Mouse (Mus musculus) kidney, postnatal 10 days (tissue): ENCODE measurements around the gene Gpr156.
A peak's percentile ranks its signal among the peaks of the same experiment; 100 is the strongest.

Experiments used
- DNase-seq: peaks from one replicate; pipeline ENCODE4 v3.0.0; 2021; ENCODE audit warnings: mixed read lengths

Gene Gpr156

DNA sequence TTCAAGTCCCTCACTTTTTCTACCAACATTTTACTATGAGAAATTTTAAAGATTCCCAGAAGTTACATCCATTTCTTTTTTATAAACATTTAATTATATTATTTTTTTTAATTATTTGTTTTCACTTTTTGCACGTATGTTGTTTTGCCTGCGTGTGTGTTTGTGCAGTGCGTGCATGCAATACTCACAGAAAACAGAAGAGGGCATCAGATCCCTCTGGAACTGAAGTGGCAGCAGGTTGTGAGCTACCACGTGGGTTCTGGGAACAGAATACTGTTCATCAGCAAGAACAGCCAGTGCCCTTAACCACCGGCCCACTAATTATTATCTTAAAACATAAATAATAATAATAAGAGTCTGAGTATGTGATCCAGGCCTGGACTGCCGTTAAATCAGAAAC is 2.7 kb downstream of the Gpr156 start:
- DNase-seq: no peak

DNA sequence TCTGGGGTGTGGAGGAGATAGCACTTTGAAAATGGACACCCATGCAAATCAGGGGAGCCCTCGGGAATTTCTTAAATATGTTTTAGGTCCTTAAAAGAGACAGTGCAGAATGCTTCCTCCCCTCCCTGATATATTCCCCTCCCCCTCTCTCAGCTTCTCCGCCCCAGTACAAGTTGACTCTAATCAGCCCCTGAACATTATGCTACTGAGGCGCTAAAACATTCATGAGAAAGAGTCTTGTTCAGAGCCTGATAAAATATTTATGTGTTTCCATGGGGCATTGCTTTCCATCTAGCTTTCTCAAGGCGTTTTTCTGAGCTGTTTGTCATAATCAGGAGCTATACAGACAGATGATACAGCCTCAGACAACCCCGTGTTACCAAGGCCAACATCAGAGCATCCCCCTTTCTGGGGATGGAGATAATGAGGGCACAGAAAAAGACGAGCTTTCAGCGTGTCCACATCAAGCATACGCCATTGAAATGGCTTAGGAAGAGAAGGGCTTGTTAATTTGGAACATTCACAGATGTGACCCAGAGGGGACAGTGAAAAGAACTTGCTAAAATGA is 4.6 kb downstream of the Gpr156 start:
- DNase-seq: no peak

DNA sequence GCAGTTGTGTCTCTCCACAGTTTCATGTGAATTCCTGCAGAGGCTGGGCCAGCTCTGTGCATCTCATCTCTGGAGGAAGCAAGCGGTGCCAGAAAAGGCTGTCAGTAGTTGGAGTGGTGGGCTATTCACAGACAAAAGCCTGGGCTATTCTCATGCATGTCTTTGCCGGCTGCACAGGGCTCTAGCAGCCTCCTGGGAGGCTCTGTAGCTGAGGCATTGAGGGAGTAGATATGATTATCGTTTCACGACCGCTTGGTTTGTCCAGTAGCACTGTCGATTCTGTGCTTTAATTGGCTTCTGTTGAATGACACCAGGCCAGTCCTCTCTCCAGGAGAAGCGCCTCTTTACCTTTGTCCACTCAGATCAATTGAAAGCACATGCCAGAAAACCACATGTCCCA is 9.8 kb downstream of the Gpr156 start:
- DNase-seq: no peak

DNA sequence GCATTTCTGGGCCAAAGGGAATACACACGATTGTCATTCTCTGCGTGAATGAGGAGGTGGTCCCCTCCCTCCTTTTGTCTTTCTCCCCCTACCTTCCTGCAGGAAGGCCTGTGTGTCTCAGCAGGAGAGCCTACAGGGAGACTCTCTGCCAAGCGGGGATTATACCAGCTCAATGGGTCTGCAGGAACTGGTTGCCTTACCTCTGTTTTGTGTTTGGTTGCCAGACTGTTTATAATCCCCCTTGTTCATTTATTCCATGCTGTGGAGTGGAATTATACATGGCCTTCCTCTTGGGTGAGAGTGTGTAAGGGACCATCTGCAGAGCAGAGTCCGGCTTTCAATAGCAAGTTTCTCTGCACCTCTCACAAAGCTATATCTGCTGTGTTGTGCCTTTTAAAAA is 10.8 kb downstream of the Gpr156 start:
- DNase-seq: no peak

- DNase-seq: no peak
These were observed 12.7 kb downstream of the Gpr156 start for GRCm38 (mm10) chr16:37929006-37929405.

- no peak for DNase-seq
These were observed 13.3 kb downstream of the Gpr156 start for GRCm38 (mm10) chr16:37929626-37930025.

DNA sequence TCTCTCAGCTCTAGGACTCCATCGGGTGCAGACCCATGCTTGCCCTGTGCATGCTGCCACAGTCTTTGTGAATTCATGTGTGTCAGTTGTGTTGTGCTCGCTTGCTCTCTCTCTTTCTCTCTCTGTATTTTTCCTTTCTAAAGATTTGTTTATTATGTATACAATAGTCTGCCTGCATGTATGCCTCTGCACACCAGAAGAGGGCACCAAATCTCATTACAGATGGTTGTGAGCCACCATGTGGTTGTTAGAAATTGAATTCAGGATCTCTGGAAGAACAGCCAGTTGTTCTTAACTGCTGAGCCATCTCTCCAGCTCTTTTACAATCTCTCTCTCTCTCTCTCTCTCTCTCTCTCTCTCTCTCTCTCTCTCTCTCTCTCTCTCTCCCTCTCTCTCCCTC is 18.6 kb downstream of the Gpr156 start:
- DNase-seq: no peak

DNA sequence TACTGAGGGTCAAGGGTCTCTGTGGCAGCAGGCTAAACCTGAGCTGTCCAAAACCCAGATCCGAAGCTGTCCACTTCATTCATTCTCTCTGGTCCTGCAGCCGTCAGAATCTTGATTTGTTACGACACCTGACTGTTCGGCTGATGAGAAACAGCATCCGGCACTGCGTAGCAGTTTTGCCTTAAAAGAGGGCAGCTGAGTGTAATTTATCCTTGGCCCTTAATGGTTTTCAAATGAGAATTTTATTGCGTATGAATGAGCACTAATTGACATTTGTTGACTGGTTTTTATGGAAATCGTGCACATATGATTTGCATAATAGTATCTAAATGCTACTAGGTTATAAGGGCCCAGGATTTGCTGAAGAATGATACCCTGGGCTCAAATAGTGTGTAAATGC is 21.0 kb downstream of the Gpr156 start:
- no peak for DNase-seq

GRCm38 (mm10) chr16:37938125-37939081 is 22.1 kb downstream of the Gpr156 start:
- no peak for DNase-seq

GRCm38 (mm10) chr16:37939082-37939863 is 23.0 kb downstream of the Gpr156 start:
- DNase-seq: no peak

GRCm38 (mm10) chr16:37940291-37940690 is 24.0 kb downstream of the Gpr156 start:
- DNase-seq: peak; percentile 53

DNA sequence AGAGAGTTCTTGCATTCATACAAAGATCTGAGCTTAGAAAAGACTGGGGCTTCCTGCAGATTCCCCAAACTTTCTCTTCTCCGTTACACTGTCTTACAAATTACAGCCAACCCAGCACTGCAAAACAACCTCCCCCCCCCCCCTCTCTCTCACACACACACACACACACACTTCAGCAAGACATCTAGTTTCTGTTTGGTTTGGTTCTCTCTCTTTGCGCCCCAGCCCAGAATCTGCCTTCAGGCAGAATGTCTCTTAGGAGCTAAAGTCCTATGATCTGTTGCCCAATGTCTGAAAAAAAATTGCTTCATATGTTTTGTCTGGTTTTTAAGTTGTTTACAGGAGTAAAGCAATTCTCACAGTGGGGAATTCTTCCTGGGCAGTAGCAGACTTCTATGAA is 27.4 kb downstream of the Gpr156 start:
- DNase-seq: no peak

DNA sequence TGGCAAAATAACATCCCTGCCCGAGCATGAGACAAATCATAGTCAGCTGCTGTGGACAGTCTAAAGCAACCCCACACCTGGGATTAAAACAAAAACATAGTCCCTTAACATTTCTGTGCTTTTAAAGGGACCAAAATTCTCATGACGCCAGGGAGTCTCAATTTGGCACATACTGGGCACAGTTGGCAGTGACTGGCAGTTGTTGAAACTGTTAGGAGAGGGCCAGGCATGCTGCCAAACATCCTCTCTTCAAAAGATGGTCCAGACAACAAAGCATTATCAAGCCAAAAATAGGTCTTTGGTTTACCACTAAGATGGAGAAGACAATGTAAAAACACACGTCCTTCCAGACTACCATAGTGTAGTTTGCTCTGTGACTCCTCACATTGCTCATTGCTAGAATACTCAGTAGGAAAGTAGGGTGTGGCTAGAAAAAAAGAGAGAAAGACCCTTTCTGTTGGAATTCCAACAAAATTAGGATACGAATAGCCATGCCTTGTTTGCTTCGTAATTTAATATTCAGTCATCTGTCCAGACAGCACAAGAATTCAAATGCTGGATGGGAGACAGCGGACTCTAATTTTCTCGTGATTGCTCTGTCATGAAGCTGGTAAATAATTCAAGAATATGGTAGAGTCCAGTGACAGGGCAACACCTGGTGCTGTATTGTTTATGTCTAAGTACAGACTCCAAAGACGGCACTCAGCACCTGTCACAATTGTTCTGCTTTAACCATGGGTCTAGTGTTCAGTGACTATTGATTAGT is 28.9 kb downstream of the Gpr156 start:
- DNase-seq: no peak

DNA sequence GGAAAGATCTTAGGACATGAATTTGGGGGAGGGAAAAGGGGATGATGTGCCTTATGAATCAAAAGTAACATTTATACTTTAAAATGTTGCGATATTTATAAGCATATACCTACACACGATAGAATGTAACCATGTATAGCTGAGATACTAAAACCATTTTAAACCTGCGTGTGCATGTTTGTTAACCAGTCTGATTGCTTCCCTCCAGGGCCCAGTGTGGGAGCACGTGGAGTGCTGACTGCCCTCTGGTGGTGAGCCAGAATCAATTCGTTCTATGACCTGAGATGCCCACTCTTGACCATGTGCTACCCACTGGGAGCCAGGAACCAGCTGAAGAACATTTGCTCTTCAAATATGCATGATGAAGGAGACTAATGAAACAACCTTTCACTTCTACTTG is 30.9 kb downstream of the Gpr156 start:
- DNase-seq: peak; percentile 81

GRCm38 (mm10) chr16:37948365-37948764 is 32.1 kb downstream of the Gpr156 start:
- no peak for DNase-seq

DNA sequence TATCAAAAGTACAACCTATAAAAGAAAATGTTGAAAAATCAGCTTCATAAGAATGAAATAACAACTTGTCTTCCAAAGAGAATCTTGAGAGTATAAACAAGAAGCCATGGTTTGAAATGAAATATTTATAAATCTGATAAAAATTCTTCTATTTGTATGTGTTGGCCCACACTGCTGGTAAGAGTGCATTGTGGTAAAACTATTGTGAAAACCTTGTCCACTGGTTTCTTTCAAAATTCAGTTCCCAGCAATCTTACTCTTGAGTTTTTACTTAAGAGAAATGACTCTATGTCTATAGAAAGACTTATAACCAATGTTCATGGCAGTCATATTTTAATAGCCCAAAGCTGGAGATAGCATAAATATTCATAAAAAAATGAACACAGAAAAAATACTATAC is 34.9 kb downstream of the Gpr156 start:
- DNase-seq: no peak

DNA sequence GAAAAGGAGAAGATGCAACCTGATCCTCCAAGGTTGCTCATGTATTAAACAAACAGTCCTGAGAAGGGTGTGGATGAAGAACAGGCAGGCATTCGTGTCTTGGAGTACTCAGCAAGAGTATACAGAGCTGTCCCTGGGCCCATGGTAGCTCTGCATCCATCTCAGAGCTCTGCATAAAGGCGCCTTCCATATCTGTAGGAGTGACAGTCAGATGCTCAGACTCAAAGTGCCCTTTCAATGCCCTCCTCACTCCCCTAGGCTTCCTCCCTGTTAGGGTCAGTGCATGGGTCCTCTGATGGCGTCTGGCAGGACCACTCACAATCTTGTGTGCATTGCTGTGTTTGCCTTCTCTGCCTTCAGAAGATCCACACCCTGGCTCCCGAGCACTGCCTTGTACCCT is 36.9 kb downstream of the Gpr156 start:
- DNase-seq: no peak

DNA sequence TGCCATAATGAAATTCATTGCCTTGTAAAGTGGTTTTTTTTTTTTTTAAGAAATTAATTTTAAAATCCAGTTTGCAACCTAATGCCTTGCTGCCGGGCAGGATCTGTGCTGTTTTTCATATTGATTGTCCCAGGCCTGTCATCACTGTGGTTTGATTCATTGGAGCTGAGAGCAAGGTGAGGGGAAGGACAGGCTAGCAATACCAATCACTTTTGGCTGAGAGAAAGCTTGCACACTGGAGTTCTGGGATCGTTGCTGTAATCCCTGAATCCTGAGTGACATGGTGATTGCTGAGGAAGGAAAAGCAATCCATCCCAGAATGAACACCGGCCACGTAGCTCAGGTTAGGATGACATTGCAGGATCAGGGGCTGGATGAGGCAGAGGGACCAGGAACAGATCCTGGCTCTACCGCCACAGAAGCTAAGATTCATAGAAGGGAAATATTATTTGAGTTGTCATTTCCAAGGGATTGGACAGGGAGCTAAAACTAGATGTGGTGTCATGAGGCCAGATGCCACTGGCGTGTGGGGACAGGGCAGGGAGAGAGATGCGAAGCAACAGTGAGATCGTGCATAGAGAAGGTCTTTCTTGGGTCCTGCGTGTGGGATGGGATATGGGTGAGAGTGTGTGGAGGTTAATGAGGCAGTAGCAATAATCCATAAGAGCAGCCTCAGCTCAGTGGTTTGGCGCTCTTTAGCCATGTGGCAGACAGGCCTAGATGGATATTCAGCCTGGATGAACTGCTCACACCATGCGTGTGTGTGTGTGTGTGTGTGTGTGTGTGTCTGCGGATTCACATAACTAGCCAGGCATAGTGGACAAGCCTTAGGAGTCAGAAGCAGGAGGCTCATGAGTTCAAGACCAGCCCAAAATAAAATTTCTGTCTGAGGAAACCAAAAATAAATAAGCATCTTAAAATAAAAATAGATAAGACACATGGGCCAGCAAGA is 38.0 kb downstream of the Gpr156 start:
- no peak for DNase-seq

DNA sequence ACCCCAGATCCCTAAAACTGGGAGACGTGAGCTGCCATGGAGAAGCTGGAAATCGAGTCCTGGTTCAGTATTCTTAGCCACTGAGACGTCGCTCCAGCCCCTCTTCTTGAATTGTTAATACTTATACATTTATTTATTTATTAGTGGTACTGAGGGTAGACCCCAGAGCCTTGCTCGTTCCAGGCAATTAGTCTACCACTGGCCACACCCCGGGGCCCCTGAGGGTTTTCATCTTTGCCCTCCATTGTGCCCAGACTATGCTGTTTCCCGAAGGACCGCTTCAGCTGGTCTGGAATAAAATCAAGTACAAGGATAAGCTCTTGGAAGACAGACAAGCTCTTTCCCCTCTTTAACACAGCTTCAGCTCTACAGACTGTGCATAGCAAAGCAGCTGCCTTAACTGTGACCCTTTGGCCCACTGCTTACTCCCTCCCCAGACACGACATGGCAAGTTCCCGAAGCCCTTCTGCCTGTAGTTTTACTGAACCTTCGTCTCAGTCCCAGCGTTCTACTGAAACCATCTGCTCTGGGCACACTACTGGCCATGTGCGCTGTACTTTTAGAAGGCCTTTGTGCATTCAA is 39.1 kb downstream of the Gpr156 start:
- DNase-seq: no peak

GRCm38 (mm10) chr16:37956076-37956676 is 39.9 kb downstream of the Gpr156 start:
- DNase-seq: no peak

GRCm38 (mm10) chr16:37956751-37957150 is 40.5 kb downstream of the Gpr156 start:
- DNase-seq: no peak
